Comparison of ENCODE assay signal across 16 mouse cellular contexts in genomic region chr4:97944309-97944708, GRCm38 (mm10).
"Had no signal": no experiment of that assay in that cellular context is flagged by ENCODE, and none has a peak within 500 bp of the region (broad histone marks: within the 10 kb centered on the region; RNA-seq: fewer than 3 reads in every experiment).

No protein-coding gene starts in this region.

- H3K36me3 ChIP-seq: neural tube, embryonic 13.5 days; neural tube, embryonic 15.5 days; stomach, embryonic 15.5 days had no signal

- H3K27me3 ChIP-seq: neural tube, embryonic 13.5 days; neural tube, embryonic 15.5 days; stomach, embryonic 15.5 days had no signal

- H3K9ac ChIP-seq: neural tube, embryonic 13.5 days; neural tube, embryonic 15.5 days; stomach, embryonic 15.5 days had no signal

- H3K9me3 ChIP-seq: neural tube, embryonic 13.5 days; neural tube, embryonic 15.5 days; stomach, embryonic 15.5 days had no signal

- DNase-seq: retina, postnatal 1 day; right cerebral cortex, adult 18-20 months; right cerebral cortex, postnatal 14 days; right cerebral cortex, postnatal 25 days; right cerebral cortex, postnatal 4 days; spleen, adult 18-20 months; thymus, adult 18-20 months; thymus, adult 2 months; thymus, postnatal 14 days; thymus, postnatal 25 days; thymus, postnatal 36 days; thymus, postnatal 4 days had no signal

- H3K27ac ChIP-seq: neural tube, embryonic 13.5 days; neural tube, embryonic 15.5 days; stomach, embryonic 15.5 days; stomach, postnatal 0 days had no signal

- H3K4me2 ChIP-seq: neural tube, embryonic 13.5 days; neural tube, embryonic 15.5 days; stomach, embryonic 15.5 days had no signal

- H3K4me3 ChIP-seq: neural tube, embryonic 13.5 days; neural tube, embryonic 15.5 days; stomach, embryonic 15.5 days had no signal
